Mouse (Mus musculus) limb, embryonic 15.5 days (tissue): ENCODE measurements around the gene Cdk1. TPM values are rescaled to one million over a fixed set of nuclear protein-coding genes. Genes with fewer than 3 reads are reported as not detected.
"Not testable (repeated sequence)": the region's sequence is repeated elsewhere in the genome, so short reads cannot be mapped to it uniquely, and the experiment has no call there.

Experiments used
- ATAC-seq: fragments of 200-750 bp; cut with Nextera tagmentation; 2 replicates; pipeline ENCODE4 v1.8.0; 2017; ENCODE audit warnings: low read depth, moderate TSS enrichment; ENCODE audit not compliant: insufficient number of reproducible peaks, low FRiP score, low TSS enrichment
- H3K27ac ChIP-seq: fragments of 300-500 bp; sonication (generic); 2 replicates; pipeline ENCODE4 v1.5.1; 2015; ENCODE audit warnings: moderate library complexity, mild to moderate bottlenecking, inconsistent platforms
- H3K27me3 ChIP-seq: fragments of 300-500 bp; sonication (generic); 2 replicates; pipeline ENCODE4 v1.6.1; 2015; ENCODE audit warnings: inconsistent platforms
- H3K36me3 ChIP-seq: fragments of 300-500 bp; sonication (generic); 2 replicates; pipeline ENCODE4 v1.6.1; 2015; ENCODE audit warnings: inconsistent platforms
- H3K4me1 ChIP-seq: fragments of 300-500 bp; sonication (generic); 2 replicates; pipeline ENCODE4 v1.6.1; 2015; ENCODE audit warnings: inconsistent platforms
- H3K4me2 ChIP-seq: fragments of 300-500 bp; sonication (generic); 2 replicates; pipeline ENCODE4 v1.6.1; 2015; ENCODE audit warnings: mild to moderate bottlenecking, inconsistent platforms
- H3K4me3 ChIP-seq: fragments of 300-500 bp; sonication (generic); 2 replicates; pipeline ENCODE4 v1.5.1; 2015; ENCODE audit warnings: mild to moderate bottlenecking, inconsistent platforms
- H3K9ac ChIP-seq: fragments of 300-500 bp; sonication (generic); 2 replicates; pipeline ENCODE4 v1.6.1; 2015; ENCODE audit warnings: inconsistent platforms
- H3K9me3 ChIP-seq: fragments of 300-500 bp; sonication (generic); 2 replicates; pipeline ENCODE4 v1.6.1; 2016; ENCODE audit warnings: inconsistent platforms
- WGBS: fragments of 180-500 bp; shearing (Covaris S2); methylation state at CpG from one replicate; pipeline ENCODE4 v1.1.7; 2015; 5-methylcytosine and 5-hydroxymethylcytosine counted together
- polyA plus RNA-seq: library from polyadenylated mRNA; unstranded; fragments of >200 nt; fragmentation: Nextera tagmentation; extraction: Ambion mirVana; gene quantifications from 2 replicates; pipeline ENCODE4 v1.2.1, GENCODE M21; 2015

Cdk1 gene
- polyA plus RNA-seq, 1 experiment from 2014 or later = 348 TPM

DNA sequence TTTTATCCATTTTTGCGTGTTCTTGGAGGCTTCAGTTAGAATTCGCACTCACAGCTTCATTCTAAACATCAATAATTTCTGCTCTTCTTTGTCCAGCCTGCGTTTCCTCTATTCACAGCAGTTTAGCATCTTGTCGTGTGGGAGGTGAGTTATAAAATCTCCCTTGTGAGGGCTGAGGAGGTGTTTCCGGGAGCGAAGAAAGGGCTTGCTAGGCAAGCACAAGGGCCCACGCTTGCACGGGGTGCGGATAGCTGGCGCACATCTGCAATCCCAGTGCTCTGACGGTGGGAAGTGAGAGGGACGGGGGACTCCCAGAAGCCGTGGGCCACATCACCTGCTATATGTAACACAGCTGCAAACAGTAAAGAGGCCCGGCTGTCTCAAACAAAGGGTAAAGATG, 19.3 kb upstream of the Cdk1 start:
- no peak overlapping the region for H3K27ac ChIP-seq
- H3K9ac ChIP-seq = no peak overlapping the region
- no peak overlapping the region for H3K4me2 ChIP-seq
- no peaks in the 10 kb centered on the region for H3K9me3 ChIP-seq
- H3K4me1 ChIP-seq = no peaks in the 10 kb centered on the region
- H3K36me3 ChIP-seq = no peaks in the 10 kb centered on the region
- WGBS = 75% methylated on average over 14 of the region's 14 CpGs
- H3K4me3 ChIP-seq = no peak overlapping the region
- H3K27me3 ChIP-seq = no peaks in the 10 kb centered on the region
- ATAC-seq = no peak

DNA sequence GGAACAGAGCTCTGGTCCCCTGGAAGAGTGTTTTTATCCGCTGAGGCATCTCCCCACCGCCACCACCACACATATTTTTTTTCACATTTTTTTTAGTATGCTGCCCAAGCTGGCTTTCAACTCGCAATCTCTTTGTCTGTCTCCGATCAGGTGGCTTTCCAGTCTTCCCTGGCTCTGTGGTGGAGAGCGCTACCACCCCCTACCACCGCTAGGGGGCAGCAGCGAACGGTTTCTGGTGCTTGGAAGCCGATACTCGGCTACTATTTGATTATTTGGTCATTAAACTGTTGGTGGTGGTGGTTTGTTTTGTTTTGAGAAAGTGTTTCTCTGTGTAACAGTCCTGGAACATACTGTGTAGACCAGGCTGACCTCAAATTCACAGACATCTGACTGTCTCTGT, 18.7 kb upstream of the Cdk1 start:
- no peak overlapping the region for H3K9ac ChIP-seq
- H3K4me1 ChIP-seq = no peaks in the 10 kb centered on the region
- H3K4me3 ChIP-seq = no peak overlapping the region
- WGBS = 14% methylated on average over 10 of the region's 10 CpGs
- no peak for ATAC-seq
- no peaks in the 10 kb centered on the region for H3K9me3 ChIP-seq
- H3K27ac ChIP-seq = no peak overlapping the region
- H3K36me3 ChIP-seq = no peaks in the 10 kb centered on the region
- H3K27me3 ChIP-seq = no peaks in the 10 kb centered on the region
- no peak overlapping the region for H3K4me2 ChIP-seq

DNA sequence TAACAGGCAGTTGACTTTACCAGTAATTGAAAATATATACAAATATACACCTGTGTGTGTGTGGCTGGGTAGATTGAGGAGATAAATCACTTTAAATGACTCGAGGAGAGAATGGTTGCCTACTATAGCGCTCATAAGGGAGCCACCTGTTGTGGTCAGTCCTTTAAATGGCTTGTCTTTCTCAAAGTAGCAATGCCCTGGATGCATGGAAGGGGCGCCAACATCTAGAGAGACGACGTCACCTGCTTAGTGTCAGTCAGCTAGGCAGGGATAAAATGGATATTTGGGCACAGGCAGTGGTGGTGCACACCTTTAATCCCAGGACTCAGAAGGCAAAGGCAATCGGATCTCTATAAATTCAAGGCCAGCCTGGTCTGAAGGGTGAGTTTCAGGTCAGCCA, 16.6 kb upstream of the Cdk1 start:
- no peaks in the 10 kb centered on the region for H3K36me3 ChIP-seq
- H3K9ac ChIP-seq = no peak overlapping the region
- ATAC-seq = no peak
- 65% methylated on average over 6 of the region's 6 CpGs for WGBS
- H3K27me3 ChIP-seq = no peaks in the 10 kb centered on the region
- no peaks in the 10 kb centered on the region for H3K9me3 ChIP-seq
- no peak overlapping the region for H3K4me3 ChIP-seq
- no peak overlapping the region for H3K4me2 ChIP-seq
- no peak overlapping the region for H3K27ac ChIP-seq
- H3K4me1 ChIP-seq = no peaks in the 10 kb centered on the region

DNA sequence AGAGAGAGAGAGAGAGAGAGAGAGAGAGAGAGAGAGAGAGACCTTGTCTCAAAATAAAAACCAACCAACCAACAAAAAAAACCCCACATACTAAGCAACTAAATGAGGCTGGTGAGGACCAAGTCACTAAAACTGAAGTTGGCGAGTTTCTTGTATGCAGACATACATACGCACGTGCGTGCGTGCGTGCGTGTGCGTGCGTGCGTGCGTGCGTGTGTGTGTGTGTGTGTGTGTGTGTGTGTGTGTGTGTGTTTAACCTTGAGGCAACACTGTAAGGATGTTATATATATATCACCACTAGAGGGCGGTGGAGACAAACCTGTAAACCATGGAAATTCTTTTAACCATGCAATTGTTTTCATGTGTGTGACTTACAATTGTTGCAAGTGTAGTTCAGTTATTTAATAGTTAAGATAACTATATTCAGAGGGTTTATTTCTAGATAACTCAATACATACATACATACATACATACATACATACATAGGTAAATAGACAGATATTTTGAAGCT, 14.2 kb upstream of the Cdk1 start:
- ATAC-seq = no peak
- H3K27ac ChIP-seq = no peak overlapping the region
- H3K27me3 ChIP-seq = no peaks in the 10 kb centered on the region
- WGBS = 79% methylated on average over 13 of the region's 13 CpGs
- H3K4me3 ChIP-seq = no peak overlapping the region
- no peaks in the 10 kb centered on the region for H3K9me3 ChIP-seq
- no peaks in the 10 kb centered on the region for H3K4me1 ChIP-seq
- H3K9ac ChIP-seq = no peak overlapping the region
- no peaks in the 10 kb centered on the region for H3K36me3 ChIP-seq
- no peak overlapping the region for H3K4me2 ChIP-seq

DNA sequence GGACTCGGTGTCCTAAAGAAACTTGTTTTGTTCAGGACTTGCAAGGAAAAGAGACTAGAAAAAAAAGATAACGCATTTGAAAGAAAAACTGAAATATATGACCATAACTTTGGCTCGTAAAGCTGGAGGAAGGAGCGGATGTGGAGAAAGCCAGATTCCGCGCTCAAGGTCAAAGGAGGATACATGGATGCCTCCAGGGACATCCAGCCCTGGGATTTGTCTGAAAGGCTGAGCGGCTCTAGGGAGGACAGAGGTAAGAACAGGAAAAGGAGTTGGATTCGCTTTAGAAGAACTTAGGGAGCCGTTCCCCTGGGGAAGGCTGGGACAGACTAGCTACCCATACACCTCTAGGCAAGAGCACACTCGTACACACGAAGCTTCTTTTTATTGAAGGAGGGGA, 13.5 kb upstream of the Cdk1 start:
- WGBS = 73% methylated on average over 11 of the region's 11 CpGs
- Histone ChIP-seq H3K4me3 (no peak overlapping the region), H3K27ac (no peak overlapping the region), H3K36me3 (no peaks in the 10 kb centered on the region), H3K9me3 (no peaks in the 10 kb centered on the region), H3K4me2 (no peak overlapping the region), H3K4me1 (no peaks in the 10 kb centered on the region), H3K9ac (no peak overlapping the region), H3K27me3 (no peaks in the 10 kb centered on the region)
- no peak for ATAC-seq

DNA sequence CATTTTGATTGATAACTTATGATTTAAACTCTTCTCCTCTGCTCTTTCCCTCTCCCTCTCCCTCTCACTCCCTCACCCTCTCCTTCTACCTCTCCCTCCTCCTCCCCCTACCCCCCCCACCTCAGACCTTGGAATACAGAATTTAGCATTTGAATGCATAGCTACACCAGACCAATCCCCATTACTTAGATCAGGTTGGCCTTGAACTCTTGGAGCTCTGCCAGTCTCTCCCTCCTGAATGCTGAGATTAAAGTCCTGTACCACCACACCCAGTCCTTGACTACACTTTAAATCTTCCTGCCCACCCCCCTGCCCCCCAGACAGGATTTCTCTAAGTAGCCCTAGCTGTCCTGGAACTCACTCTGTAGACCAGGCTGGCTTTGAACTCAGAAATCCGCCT, 6.9 kb upstream of the Cdk1 start:
- H3K27ac ChIP-seq = no peak overlapping the region
- H3K27me3 ChIP-seq = no peaks in the 10 kb centered on the region
- no peaks in the 10 kb centered on the region for H3K9me3 ChIP-seq
- no peak overlapping the region for H3K4me2 ChIP-seq
- no peaks in the 10 kb centered on the region for H3K36me3 ChIP-seq
- WGBS = 82% methylated on average over 1 of the region's 1 CpGs
- no peak overlapping the region for H3K9ac ChIP-seq
- H3K4me1 ChIP-seq = no peaks in the 10 kb centered on the region
- no peak overlapping the region for H3K4me3 ChIP-seq
- no peak for ATAC-seq

DNA sequence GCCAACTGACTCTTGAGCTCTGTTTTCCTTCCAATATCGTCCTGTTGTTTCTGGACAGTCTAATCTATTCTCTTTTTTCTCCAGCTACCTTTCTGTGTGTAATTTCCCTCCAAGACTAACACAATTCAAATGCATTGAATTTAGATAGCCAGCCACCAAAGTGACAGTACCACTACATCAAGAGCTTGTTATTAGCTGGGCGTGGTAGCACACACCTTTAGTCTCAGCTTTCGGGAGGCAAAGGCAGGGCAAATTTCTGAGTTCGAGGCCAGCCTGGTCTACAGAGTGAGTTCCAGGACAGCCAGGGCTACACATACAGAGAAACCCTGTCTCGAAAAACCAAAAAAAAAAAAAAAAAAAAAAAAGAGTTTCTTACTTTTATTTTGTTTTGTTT, 345 bp upstream of the Cdk1 start:
- Histone ChIP-seq H3K4me1 (peaks cover 39% of the 10 kb centered on the region), H3K4me2 (peak overlapping the region; percentile 85), H3K36me3 (peaks cover 21% of the 10 kb centered on the region; the same call in 1 of the 2 replicates), H3K4me3 (peak overlapping the region; percentile 59), H3K27ac (peak overlapping the region; percentile 67)
- H3K9me3 ChIP-seq, ATAC-seq, H3K27me3 ChIP-seq, H3K9ac ChIP-seq: not testable (repeated sequence)
- WGBS = 26% methylated on average over 5 of the region's 5 CpGs

DNA sequence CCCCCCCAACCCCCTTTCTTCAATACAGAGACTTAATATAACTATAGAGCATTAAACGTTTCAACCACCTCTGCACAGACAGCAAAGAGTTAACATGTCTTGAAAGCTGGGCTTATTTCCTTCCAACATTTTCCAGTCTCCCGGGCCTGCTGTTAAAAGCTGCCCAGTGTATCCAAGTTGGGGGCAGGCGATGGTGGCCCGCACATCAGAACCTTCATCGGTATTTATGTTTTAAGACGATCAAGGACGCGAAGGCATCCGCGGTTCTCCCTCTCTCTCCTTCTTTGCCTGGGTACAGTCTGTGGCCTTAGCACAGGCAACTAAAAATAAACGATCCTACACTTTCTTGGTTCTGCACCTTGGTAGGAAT, 911 bp downstream of the Cdk1 start:
- H3K4me3 ChIP-seq = peak overlapping the region; percentile 59
- H3K36me3 ChIP-seq = peaks cover 27% of the 10 kb centered on the region; the same call in 1 of the 2 replicates
- peak overlapping the region; percentile 56 for H3K9ac ChIP-seq
- H3K9me3 ChIP-seq = no peaks in the 10 kb centered on the region
- WGBS = under 1% methylated on average over 11 of the region's 11 CpGs
- H3K27ac ChIP-seq = peak overlapping the region; percentile 93
- H3K4me1 ChIP-seq = peaks cover 44% of the 10 kb centered on the region
- no peaks in the 10 kb centered on the region for H3K27me3 ChIP-seq
- no peak for ATAC-seq
- peak overlapping the region; percentile 85 for H3K4me2 ChIP-seq

DNA sequence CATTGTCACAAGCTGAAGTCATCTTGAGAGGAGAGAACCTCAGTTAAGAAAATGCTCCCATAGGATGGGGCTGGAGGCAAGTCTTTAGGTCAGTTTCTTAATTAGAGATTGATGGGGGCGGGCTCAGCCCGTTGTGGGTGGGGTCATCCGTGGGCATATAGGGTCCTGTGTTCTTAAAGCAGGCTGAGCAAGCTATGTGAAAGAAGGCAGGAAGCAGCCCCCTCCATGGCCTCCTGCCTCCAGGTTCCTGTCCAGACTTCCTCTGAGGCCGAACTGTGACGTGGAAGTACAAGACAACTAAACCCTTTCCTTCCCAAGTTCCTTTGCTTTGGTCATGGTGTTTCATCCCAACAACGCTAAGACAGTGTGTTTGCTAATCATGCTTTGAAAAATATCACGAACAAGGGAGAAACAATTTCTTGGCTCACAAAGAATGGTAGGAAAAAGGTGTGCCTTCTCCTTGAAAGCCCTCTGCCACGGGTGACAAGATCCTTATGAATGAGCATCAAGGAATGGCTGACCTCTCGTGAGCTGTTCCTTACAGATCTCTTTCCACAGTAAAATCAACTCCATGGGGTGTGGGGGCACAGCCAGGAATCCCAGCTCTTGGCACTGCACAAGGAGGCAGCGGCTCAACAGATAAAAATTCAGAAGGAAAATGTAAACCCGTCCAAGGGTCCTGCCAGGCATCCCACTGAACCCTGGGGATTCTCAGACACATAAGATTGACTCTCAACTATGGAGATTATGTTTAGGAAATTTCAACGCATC, 1.5 kb downstream of the Cdk1 start:
- Histone ChIP-seq H3K9me3 (no peaks in the 10 kb centered on the region), H3K27me3 (no peaks in the 10 kb centered on the region), H3K36me3 (peaks cover 31% of the 10 kb centered on the region; the same call in 1 of the 2 replicates), H3K27ac (peak overlapping the region; percentile 93), H3K4me1 (peaks cover 47% of the 10 kb centered on the region), H3K4me2 (peak overlapping the region; percentile 85), H3K9ac (peak overlapping the region; percentile 56), H3K4me3 (peak overlapping the region; percentile 59)
- ATAC-seq = 0 out of 2 replicates have a peak, but pooled peaks have one; percentile 20
- WGBS = 10% methylated on average over 12 of the region's 12 CpGs

DNA sequence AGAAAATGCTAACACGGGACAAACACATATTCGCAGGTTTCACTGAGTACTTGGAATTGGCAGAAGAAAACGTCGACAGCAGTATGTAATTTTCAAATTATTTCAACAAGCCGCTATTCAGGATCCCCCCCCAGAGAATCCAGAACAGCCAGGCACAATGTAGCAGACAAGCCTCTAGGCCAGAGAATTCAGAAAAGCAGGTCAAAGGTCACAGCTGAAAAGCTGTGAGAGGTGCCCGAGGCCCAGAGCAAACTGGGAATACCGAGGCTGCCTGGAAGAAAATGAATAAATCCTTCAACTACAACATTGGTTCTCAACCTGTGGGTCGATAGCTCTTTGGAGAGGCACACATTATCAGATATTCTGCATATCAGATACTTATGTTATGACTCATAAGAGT, 4.5 kb downstream of the Cdk1 start:
- 42% methylated on average over 8 of the region's 8 CpGs for WGBS
- Histone ChIP-seq H3K9ac (no peak overlapping the region), H3K36me3 (peaks cover 56% of the 10 kb centered on the region), H3K4me1 (peaks cover 53% of the 10 kb centered on the region), H3K27me3 (no peaks in the 10 kb centered on the region), H3K4me3 (no peak overlapping the region), H3K27ac (no peak overlapping the region), H3K9me3 (no peaks in the 10 kb centered on the region), H3K4me2 (no peak overlapping the region)
- ATAC-seq = no peak

DNA sequence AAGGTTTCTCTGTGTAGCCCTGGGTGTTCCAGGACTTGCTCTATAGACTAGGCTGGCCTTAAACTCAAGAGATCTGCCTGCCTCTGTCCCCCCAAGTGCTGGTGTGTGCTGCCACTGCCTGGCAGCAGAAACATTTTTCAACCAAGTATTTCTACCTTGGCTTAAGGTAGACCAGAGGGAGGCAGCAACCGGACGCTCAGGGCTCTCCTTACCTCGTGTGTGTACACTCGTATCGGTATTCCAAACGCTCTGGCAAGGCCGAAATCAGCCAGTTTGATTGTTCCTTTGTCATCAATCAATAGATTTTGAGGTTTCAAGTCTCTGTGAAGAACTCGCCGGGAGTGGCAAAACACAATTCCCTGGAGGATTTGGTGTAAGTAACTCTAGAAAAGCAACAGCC, 10.4 kb downstream of the Cdk1 start:
- Histone ChIP-seq H3K9ac (no peak overlapping the region), H3K9me3 (no peaks in the 10 kb centered on the region), H3K4me2 (no peak overlapping the region), H3K4me3 (no peak overlapping the region), H3K27me3 (no peaks in the 10 kb centered on the region), H3K27ac (no peak overlapping the region), H3K36me3 (peaks cover 85% of the 10 kb centered on the region), H3K4me1 (peaks cover 9% of the 10 kb centered on the region)
- ATAC-seq = no peak
- WGBS = 92% methylated on average over 9 of the region's 9 CpGs

DNA sequence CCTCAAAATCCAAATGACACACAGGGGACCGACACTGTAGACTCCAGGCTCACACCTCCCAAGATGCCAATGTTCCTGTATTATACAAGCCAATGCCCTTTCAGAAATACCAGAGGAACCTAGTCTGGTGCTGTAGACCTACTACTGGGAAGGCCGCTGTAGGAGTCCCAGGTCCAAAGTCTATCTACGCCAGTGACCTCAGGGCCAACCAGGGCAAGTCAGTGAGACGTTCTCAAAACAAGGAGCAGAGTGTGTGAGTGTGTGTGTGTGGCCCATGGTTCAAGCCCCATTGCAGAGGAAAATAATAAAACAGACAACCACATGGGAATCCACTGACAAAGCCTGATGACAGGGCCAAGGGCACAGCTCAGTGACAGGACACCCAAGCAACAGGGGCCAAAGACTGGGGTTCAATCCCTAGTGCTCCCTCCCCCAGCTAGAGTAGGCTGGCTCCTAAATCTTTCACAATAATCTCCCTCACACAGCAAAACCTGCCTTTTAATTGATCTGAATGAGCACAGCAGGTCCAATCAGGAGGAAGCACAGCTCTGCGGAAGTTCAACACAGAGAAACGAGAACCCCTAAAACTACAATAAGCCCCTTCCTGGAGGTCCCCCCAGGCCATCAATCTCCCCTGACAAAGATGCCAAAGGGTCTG, 11.0 kb downstream of the Cdk1 start:
- no peak overlapping the region for H3K9ac ChIP-seq
- peaks cover 86% of the 10 kb centered on the region for H3K36me3 ChIP-seq
- no peak for ATAC-seq
- no peaks in the 10 kb centered on the region for H3K27me3 ChIP-seq
- no peak overlapping the region for H3K27ac ChIP-seq
- peaks cover 9% of the 10 kb centered on the region for H3K4me1 ChIP-seq
- 78% methylated on average over 6 of the region's 6 CpGs for WGBS
- H3K4me2 ChIP-seq = no peak overlapping the region
- H3K9me3 ChIP-seq = no peaks in the 10 kb centered on the region
- no peak overlapping the region for H3K4me3 ChIP-seq
